Mouse (Mus musculus) testis, postnatal 10 days (tissue): ENCODE results near the gene Elmsan1.
A peak's percentile ranks its signal among the peaks of the same experiment; 100 is the strongest.

Experiments
- DNase-seq: peaks from one replicate; pipeline ENCODE4 v3.0.0; 2021; ENCODE audit warnings: low spot score

The Elmsan1 gene

DNA sequence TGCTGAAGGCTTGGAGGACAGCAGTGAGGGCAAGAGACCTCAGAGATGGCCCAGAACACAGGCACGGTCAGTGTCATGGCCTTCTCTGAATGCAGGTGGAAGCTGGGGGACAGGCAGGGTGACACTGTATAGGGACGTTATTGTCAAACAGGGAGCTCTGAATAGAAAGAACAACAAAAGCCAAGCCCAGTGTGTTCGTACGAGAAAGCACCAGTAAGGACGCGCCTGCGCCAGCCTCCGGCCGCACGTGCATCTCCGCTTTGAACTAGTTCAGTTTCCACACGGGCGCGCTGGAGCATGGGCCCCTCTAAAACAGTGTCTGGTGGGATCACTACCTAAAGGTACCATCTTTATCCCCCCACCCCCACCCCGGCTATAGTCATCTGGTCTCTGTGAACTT, 68.7 kb downstream of the Elmsan1 start:
- no peak for DNase-seq

DNA sequence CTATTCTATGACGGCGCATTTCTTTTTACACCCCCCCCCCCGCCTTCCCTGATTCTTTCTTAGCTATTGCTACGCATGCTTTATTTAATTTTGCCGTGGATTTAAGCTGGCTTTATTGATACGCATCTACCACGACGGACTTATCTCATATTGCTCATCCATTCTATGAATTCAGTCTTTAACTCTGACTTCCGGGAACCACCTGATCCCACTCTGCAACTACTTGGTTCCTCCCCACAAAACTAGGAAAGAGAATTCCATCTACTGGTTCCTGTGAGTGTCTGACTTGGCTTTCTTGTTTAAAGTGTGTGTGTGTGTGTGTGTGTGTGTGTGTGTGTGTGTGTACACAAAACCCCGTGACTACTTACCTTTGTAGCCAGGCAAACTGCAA, 70.1 kb downstream of the Elmsan1 start:
- no peak for DNase-seq

DNA sequence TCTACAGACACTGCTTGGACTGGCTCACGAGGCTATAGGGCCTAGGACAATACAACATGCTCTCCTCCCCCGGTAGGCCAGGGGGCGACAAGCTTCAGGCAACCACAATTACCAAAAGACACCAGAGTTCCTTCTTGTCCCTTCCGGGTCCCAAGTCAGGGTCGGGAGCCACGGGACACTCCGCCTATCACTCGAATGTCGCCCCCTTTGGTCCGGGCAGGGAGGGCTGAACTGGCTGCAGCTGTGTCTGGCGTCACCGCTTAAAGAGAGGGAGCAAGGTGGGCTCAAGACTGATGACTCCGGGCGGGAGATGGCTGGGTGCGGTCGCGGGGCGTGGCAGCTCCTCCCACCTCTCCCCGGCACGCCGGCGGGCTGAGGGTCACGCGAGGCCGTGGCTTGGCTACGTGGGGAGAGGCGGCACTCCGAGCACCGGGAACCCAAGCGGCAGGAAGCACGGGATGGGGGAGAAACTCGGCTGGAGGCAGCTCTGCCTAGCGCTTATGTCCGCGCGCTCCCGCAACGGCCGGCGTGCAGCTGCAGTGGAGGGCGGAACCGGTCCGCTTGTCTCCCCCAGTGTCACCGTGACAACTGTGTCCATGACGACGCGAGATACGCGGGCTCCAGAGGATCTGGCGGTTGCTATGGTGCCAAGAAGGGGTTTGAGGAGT, 70.6 kb downstream of the Elmsan1 start, which contains the start of gene Pnma1:
Pnma1 (minus strand) TSS at position 536 of the 668 bp plus-strand sequence.
- DNase-seq: peak; percentile 82

DNA sequence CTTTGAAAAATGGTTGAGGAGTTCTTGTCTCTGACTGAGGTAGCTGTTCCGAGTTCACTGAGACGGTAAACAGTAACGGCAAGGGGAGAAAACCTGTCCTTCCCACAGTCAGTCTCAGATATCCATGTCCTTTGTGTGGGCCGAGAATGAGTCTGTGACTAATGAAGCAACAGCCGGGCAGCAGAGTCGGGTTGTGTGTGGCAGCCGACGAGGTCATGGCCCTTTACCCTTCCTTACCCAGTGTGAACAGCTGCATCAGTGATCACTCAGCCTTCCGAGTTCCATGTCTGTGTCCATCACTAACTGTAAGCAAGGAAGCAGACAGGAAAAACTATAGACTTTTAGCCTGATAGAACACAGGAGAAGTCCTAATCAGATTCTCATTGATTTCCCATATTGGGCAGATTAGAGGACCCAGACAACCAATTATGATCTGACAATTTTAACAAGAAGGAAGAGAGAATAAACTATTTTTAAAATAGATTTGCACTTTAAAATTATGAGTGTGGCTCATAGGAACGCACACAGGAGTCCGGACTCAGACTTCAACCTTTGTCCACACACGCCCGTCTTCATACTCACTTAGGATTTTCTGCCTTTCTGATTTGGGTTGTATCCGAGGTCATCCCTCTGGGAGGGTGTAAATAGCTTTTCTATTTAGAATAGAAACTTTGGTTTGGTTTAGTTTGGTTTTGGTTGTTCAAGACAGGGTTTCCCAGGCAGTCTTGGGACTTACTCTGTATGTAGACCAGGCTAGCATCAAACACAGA, 76.2 kb downstream of the Elmsan1 start:
- no peak for DNase-seq

DNA sequence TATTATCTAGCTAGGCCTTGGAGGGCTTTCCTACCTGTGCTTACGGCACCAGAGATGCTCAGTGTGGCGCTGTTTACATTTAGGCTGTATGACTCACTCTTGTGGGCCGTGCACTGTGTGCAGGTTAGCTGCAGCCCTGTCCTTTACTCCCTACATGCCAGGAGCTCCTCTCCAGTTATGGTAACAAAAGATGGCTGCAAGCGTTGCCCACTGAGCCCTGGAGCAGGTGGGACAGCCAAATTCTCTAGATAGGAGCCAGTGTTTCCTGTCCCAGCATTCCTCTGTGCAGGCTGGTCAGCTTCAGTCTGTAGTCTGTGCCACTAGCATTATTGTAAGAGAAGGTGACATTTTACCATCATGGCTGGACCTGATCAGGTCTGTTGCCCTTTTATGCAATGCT, 77.4 kb downstream of the Elmsan1 start:
- DNase-seq: no peak

DNA sequence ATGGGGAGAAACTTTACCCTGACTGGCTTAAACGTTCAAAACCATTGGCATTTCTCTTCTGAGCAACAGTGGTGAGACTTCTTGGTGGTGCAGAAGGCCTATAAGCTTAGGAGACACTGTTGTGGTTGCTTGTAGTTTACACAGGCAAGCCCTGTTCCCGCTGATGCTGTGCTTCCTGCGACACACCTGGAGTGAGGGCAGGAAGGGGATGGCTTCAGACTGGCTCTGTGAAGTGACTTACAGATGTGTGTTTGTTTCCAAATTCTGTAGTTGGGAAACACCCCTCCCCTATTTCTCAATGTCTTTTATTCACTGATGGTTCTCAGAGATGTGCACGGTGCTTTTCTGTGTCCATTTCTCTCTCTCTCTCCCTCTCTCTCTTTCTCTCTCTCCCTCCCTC, 78.5 kb downstream of the Elmsan1 start:
- DNase-seq: no peak

DNA sequence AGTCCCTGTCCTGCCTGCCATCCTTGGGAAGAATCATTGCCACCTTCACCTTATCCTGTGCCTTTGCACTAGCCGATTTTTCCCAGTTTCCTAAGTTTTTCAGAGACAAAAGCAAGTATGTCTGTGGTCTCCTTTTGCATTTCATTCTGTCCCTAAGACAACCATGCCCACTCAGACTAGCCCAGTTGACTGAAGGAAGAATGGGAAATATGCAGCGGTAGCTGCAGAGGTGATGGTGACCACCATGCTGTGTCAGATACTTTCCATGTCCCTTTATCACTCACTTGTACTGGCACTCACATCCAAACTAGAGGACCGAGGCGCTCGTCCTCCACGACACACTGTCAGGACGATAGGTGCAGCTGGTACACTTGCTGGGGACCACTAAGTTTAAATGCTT, 81.5 kb downstream of the Elmsan1 start:
- DNase-seq: no peak

DNA sequence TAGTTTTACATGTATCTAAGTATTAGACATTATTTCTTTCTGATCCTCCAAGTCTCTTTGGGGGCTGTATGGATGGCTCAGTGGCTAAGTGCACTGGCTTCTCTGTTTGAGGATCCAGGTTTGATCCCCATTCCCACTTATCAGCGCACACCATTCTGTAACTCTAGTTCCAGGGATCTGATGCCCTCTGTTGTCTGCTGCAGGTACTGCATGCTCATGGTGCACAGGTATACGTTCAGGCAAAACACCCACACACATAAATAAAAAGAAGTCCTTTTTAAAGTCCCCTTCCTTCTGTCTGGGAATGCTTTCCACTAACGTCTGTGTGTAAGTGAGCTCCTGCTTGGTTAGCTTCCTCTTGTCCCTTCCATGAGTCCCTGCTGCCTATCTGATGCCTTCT, 86.4 kb downstream of the Elmsan1 start:
- DNase-seq: peak; percentile 65

DNA sequence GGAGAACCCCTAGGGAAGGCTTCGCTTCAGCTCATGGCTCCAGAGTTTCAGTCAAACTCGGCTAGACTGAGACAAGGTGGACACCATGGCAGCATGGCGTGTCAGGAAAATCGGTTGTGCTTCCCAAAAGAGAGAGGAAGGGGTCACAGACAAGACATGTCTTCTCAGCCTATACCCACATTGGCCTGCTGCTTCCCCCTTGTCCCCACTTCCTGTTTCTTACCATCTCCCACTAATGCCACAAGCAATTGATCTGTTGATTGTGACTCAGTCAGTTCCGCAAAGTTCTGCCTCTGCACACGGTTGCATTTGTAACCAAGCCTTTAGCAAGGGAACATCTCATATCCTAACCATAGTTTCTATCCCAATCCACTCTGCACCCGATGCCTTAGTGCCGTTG, 88.8 kb downstream of the Elmsan1 start:
- no peak for DNase-seq

DNA sequence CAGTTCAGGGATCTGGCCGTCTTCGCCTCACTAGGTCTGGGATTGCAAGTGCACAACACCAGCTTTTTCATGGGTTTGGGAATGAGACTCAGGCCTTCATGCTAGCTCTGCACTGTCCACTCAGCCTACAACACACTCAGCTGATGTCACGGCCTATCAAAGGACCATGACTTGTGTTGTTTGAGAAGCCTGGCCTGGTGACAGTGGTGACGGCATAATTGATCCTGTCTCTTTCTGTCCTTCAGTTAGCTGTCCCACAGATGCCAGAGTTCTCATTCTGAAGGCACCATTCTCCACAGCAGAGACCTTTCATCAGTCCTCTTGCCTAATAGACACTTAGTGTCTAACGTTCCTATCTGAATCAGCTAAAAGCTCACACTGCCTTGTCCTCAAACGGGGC, 90.1 kb downstream of the Elmsan1 start:
- DNase-seq: no peak

DNA sequence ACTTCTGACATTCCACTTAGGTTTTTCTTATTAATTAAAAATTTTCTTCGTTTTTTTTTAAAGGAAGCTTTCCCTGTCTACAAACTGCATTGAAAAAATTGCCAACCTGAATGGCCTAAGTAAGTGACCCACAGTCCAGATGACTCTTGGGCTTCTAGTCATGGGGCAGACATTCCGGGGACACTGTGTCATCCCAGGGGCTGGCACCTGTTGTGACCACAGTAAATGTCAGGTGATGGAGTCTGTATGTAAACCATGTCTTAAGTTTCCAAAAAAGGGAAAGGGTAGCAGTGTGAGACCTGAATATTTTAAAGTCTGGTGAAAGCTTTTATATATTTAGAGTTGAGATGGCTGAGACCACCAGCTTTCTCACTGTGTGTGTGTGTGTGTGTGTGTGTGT, 91.8 kb downstream of the Elmsan1 start:
- DNase-seq: no peak

DNA sequence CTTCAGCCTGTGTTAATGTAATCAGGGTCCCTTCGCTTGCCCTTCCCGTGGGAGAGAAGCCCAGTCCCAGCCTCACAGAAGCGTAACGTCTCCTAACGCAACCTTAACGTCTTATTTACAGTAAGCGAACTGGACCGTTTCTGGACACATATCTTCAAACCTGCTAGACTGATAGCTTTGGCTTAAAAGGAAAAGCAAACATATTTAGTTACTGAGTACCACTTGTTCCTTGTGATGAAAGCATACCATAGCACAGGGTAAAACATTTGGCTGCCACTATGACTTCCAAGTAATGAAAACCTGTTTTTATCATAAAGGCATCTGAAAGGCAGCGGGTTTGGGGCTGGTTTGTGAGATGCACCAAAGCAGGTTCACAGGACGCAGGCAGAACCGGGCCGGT, 92.8 kb downstream of the Elmsan1 start:
- no peak for DNase-seq

DNA sequence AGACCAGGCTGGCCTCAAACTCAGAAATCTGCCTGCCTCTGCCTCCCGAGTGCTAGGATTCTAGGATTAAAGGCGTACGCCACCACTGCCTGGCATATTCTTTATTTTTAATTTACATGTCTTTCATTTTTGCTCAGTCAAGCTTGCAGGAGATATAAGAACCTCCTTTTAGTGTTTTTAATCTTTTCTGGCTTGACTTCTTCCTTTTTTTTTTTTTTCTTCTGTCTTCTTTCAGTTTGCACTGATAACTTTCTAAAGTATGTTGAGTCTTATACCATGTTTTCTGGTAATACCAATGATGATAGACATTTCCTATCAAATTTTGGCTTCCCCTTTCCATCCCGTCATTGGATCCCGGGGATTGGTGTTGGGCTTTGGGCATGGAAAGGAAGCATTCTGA, 99.1 kb downstream of the Elmsan1 start:
- no peak for DNase-seq

DNA sequence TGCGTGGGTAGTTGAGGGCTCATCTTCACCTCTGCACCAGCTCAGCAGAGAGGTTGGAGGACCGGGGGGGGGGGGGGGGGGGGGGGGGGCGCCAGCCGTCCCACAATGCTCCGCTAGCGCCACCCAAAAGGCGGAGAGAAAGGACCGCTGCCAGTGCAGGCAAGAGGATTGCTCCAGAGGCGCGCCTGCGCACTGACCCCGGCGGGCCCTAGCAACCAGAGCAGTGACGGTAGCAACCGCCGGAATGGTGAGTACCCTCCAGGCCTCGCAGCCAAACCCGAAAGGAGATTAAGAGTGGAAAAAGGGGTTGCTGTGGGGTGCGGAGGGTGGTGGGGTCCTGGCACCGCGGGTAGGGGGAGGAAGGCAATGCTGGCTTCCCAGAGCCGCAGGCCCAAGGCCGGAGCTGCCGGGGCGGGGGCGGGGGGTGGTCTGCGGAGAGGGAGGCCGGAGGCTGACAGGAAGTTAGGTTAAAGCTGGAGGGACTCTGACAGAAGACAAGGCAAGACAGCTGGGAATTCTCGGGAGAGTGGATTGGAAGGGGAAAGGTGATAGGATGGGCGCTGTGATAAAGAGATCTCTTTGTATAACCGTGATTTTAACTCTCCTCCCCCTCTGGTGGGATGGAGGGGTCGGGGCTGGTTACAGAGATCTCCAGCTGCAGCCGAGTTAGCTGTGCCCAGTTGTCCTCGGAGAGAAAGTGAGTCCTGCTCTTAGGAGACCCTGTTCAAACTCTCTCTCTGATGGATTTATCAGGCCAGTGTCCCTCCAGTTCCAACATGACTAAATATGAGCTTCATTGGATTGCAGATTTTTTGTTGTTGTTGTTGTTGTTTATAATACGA, 104.3 kb downstream of the Elmsan1 start, which contains the start of gene Dnal1:
Dnal1 (plus strand) TSS at position 214 of the 842 bp plus-strand sequence.
- DNase-seq: peak; percentile 93

DNA sequence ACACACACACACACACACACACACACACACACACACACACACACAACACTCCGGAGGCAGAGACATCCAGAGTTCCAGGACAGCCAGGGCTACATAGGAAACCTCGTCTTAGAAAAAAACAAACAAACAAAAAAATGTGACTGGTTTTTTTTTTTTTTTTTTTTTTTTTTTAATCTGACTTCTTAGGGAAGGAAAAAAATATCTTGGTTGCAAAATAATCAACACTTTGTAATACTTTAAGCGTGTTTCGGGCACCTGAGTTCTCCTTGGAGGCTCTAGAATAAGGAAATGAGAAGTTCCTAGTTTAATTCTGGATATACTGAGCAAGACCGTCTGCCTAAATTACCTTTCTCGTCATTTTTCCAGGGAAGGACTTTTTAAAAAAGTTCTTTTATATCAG, 105.0 kb downstream of the Elmsan1 start:
- DNase-seq: no peak

DNA sequence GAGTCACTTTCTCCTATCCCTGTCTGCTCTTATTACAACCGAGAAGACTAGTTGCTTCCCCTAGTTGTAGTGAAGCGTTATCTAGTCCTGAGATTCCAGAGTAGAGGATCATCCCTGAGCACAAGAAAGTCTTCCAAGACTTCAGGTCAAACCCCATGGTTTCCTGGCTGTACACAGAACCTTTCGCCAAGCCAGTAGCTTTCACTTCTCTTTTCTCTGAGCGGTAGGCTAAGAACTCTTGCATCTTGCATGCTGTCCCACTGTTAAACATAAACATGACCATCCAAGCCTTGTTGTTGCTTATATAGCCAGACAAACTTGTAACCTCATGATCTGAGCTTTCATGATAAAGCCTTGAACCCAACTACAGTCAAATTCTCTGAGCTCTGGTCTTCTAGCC, 107.9 kb downstream of the Elmsan1 start:
- no peak for DNase-seq

DNA sequence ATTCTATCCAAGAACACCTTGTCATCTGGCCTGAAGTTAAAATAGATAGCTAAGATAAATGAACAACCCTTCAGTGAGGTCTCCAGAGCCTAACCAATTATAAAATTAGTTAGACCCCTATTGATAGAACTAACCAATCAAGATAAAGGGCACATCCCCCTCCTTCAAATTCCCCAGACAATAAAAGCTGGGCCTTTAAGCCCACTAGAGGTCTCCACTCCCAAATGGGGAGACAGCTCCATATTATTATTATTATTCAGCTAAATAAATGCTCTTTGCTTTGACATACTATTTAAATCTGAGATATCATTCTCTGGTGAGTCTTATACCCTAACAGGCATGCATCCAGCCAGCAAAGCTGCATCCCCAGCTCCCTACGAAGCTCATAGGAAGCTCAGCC, 108.8 kb downstream of the Elmsan1 start:
- DNase-seq: no peak

DNA sequence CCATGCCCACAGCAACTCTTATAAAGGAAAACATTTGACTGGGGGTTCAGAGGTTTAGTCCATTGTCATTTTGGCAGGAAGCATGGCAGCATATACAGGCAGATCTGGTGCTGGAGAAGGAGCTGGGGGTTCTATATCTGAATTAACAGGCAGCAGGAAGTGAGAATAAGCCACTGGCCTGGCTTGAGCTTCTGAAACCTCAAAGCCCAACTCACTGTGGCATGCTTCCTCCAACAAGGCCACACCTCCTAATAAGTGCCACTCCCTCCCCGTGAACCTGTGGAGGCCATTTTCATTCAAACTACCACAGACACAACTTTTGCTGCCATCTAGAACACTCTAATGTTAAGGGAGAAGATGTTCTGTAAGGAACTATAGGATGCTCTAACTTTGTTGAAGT, 111.0 kb downstream of the Elmsan1 start:
- no peak for DNase-seq

DNA sequence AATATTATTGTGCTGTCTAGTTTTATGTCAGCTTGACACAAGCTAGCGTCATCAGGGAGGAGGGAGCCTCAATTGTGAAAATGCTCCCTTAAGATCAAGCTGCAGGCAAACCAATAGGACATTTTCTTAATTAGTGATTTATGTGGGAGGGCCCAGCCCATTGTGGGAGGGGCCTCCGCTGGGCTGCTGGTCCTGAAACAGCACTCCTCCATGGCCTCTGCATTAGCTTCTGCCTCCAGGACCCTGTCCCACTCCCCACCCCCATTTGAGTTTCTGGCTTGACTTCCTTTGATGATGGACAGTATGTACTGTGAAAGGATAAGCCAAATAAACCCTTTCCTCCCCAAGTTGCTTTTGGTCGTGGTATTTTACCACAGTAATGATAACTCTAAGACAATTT, 111.7 kb downstream of the Elmsan1 start:
- DNase-seq: no peak

DNA sequence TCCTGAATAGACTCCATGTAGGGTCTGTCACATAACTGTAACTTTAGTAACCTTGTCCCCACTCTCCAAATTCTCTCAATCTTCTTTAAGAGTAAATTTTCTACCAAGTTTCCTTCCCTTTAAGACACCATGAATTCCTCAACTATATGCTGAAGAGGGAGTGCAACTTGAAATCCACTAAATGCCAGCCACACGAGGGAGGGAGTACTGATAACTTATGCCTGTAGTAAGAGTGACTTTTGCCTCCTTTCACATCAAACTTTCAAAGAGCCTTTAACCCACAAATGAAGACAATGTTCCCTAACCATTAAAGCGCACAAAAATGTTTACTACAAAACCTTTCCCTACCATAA, 117.2 kb downstream of the Elmsan1 start:
- no peak for DNase-seq

DNA sequence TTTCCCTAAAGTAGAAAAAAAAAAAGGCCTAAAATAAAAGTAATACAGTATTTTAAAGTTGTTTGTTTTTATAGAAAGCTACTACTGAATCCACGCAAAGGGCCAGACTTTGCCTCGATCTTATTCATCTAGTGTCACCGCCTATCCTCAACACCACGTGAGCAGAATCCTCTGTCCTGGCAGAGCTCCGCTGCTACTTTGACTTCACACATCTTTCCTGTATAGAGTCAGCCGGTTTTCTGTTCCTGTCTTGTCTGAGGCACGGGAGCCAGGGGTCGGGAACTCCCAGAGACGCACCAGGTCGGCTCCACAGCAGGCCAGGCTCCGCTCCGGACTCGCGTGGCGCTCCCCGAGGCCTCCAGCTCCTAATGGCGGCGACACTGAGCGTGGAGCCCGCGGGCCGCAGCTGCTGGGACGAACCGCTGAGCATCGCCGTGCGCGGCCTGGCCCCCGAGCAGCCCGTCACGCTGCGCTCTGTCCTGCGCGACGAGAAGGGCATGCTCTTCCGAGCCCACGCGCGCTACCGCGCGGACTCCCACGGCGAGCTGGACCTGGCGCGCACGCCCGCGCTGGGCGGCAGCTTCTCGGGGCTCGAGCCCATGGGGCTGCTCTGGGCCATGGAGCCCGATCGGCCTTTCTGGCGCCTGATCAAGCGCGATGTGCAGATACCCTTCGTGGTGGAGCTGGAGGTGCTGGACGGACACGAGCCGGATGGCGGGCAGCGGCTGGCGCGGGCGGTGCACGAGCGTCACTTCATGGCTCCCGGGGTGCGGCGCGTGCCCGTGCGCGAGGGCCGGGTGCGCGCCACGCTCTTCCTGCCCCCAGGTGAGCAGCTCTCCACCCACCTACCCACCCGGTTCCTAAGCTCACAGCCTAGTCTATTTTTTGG, 117.8 kb downstream of the Elmsan1 start, which contains the start of gene Acot6:
Acot6 (plus strand) TSS at position 51 of the 889 bp plus-strand sequence.
- DNase-seq: peak; percentile 65

DNA sequence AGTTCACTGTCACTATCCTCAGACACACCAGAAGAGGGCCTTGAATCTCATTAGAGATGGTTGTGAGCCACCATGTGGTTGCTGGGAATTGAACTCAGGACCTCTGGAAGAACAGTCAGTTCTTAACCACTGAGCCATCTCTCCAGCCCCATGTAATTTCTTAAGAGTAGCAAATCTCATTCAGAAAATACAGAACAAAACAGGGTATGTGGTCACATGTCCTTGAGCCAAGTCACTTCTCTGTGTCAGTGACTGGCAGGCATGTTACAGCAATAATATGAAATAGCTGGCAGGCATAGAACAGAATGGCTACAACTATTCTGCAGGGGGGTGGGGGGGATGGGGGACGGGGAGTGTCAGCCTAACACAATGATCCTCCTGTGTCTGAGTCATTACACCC, 118.6 kb downstream of the Elmsan1 start:
- no peak for DNase-seq
